Mouse (Mus musculus) cerebellum, adult 11 months (tissue): ENCODE measurements around the gene Serpinb1c.
"Not testable (repeated sequence)": the region's sequence is repeated elsewhere in the genome, so short reads cannot be mapped to it uniquely, and the experiment has no call there.

Experiments used
- DNase-seq: peaks from one replicate; pipeline ENCODE4 v3.0.0; 2022

Gene Serpinb1c

DNA sequence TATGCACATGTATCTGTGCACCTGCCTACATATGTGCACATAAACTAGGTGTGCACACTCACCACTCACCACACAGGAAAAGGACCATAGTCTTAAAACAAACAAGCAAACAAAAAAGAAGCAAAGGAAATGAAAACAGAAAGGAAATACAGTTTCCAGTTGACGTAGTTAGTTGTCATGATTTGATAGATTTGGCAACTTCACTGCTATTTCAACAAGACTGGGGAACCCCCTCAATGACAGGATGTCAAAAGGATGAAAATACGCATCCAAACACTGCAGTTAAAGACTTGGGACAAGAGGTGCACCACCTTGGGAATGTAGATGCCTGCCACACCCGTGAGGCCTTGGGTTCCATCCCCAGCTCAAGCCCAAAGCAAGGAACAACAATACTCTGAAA is 33.5 kb downstream of the Serpinb1c start:
- not testable (repeated sequence) for DNase-seq

DNA sequence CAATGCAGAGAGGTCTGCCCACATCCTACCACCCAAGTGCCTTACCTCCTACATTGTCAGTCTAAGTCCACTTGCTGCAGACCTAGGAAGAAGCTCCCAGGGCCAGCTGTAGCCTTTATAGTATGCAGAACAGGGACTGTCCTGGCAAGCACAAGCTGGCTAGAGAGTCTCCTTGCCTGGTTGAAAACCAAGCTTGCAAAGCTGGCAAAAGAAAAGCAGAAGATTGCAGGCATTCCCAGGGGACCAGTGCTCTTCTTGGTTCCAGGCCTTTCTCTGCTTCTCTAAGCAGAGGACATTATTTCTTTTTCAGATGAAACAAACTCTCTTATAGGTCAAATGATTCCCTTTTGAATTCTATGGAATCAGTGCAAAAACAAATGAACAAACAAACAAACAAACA is 34.6 kb downstream of the Serpinb1c start:
- DNase-seq: no peak

DNA sequence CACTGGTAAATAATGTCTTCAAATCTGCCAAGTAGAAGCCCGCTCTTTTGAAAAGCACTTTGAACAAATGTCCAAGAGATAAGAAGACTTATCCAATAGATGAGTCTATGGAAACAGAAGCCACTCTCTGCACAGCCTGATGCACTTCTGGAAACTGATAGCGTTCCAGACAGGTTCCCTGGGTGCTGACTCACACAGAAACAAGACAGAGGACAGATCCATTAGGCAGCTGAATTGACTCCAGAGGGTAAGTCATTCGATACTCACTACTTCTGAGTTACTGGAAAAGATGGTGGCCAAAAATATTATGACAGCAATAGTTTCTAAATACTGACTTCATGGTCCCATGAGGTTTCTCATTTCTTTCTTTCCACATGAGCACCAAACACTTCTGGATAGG is 37.2 kb downstream of the Serpinb1c start:
- DNase-seq: no peak

DNA sequence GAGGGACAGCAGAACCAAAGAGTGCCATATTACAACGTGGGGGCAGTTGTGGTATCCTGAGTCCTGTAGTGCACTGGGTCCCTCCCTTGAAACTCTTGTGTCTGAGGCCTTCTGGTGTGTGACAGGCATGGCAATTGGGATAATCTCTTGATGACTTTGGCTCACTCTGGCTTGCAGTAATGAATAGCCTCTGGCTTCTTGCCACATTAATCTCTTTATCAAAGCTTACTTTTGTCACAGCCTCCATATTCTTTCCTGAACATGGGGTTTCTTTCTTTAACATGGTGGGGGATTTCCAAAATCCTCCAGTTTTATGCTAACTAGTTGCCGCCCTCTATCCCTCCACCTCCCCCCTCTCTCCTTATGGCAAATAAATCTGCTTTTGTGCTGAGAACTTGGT is 44.9 kb downstream of the Serpinb1c start:
- DNase-seq: no peak

DNA sequence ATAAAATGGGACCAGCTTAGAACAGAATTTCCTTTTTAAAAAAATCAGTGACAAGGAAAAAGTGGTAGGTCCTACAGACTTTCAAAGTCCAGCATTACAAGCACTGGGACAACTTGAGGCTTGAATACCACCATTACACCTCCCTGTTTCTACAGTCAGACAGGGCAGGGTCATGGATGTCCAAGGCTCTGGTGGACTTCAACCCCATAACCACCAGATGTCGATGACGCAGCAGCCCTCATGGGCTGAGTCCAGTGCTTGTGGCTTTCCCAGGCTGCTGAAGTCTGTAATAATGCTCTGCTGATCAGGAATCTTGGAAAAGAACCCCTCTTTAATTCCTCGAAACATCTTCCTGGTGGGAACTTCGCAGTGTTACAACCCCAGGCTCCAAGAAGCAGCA is 45.5 kb downstream of the Serpinb1c start:
- DNase-seq: no peak

DNA sequence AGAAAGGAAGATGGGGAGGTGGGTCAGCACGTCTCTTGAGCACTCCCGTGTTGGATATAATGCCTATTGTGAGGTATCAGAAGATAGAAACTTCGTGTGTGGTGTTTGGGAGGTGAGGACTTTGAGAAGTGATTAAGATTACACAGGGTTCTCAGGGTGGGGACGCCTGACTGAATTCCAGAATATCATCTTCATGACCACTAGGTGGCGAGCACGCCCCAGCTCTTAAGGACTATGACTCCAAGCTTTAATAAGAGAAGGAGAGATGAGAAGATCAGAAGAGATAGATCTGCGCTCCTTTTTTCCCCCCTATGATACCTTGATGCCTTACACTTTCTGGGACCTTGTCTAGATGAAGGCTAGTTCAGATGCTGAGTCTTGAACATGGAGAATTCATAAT is 46.0 kb downstream of the Serpinb1c start:
- DNase-seq: peak; percentile 8

DNA sequence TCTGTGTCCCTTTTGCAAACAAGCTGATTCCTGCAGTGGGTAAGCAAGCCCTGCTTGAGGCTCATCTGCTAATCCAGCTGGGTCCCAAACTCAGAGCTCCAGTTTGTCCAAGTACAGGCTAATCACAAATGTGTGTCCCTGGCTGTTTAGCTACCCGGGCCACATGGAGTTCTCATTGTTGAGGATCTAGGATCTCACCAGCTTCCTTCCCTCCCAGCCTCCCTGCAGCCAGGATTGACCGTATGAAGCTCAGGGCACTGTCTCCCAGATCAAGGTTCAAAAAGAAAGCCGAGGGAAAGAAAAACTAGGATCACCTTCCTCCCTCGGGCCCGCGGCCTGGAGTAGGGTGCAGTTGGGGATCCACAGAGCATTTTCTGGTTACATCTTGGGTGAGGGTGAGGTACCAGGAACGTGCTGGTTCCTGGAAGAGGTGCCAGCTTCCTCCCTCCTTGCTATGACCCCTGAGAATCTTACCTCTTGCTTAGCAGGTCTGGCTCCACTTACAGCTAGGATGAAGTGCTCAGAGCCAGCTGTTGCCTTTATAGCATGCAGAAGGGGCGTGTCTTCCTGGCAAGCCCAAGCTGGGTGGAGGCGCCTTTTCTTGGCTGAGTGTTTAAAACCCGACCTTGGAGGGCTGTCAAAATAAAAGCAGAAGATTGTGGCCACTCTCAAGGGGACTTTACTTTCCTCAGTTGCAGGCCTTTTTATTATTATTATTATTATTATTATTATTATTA is 47.2 kb downstream of the Serpinb1c start, which contains the start of gene Serpinb1a:
TSS of gene Serpinb1a (minus strand) at position 518 of the 737 bp plus-strand sequence.
- DNase-seq: no peak

DNA sequence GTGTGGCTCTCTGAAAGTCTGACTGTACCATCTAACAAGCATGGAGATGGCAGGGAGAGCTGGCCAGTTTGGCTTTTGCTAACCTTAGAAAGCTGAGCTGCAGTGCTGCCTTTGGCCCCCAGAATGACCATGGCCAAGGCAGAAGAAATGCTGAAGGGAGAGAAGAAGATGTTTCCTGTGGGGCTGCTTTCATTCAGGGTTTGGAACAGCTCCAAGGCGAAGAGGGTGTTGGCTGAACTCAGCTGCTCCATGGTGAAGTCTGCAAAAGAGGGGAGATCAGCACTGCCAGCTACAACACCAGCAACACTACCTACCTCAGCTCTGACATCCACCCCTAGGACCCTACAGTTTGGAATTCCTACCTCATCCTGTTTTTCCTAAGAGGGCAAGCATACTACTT is 47.9 kb downstream of the Serpinb1c start:
- no peak for DNase-seq

DNA sequence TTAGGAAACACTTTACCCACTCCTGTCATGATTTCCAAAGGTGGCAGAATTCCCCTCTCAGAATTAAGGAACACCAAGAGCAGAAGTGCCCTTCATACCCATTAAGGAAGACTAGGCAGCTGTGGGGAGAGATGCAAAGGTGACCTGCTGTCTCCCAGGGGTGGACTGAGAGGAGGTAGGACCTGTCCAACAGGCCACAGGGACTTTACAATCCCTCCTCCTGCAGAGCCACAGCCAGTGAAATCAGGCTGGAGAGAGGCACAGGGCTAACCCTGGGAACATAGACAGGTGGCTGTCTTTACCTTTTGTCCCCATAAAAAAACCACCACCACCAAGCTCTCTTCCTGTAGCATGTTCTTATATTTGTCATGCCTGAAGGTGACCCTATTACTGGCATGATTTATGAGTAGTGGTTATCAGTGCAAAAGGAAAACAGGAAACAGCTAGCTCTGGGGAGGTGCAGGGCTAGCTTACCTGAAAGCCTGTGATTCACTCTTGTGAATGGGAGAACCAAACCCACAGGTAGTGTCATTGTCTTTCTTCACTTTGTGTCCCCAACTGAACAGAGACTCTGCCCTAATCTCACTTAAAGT is 48.4 kb downstream of the Serpinb1c start:
- no peak for DNase-seq

DNA sequence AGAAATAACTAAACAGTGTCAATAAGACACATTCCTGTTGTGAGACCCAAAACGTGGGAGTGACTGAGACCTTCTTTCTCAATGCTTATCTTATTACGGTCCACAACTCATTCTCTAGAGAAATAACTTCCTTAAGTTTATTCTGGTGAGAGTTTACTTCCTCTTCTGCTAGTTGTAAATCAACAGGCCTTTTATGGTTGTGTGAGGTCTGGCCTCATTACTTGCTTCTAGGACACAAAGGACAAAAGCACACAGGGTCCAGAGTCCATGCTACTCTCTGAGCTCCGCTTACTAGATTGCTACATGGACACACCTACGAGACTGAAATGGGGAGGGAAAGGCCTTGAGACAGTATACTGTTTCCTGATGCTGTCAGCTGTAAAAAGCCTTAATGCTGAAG is 48.9 kb downstream of the Serpinb1c start:
- DNase-seq: no peak

DNA sequence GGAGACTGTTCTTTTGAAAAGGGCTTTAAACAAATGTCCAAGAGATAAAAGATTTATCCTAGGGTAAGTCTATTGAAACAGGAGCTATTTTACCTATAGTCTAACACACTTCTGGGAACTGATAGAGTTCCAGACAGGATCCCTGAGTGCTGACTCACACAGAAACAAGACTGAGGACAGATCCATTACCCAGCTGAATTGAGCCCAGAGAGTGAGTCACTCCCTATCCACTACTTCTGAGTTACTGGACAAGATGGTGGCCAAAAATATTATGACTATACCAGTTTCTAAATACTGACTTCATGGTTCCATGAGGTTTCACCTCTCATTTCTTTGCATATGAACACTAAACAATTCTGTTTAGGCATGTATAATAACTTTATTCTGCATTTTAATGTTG is 51.8 kb downstream of the Serpinb1c start:
- no peak for DNase-seq

DNA sequence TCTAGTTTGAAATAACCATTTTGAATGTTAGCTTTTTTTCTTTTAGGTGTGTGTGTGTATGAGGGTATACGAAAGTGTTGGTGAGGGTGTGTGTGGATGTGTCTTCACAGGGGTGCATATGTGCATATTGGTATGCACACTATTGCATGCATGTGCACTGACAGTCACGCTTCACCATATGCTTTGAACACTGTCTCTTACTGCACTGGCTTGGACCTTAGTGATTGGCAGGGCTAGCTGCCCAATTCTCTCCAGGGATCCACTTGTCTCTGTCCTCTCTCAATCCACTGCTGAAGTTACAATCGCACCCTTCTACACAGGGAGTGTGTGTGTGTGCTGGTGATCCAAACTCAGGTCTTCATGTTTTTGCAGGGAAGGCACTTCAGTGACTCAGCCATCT is 56.7 kb downstream of the Serpinb1c start:
- no peak for DNase-seq

DNA sequence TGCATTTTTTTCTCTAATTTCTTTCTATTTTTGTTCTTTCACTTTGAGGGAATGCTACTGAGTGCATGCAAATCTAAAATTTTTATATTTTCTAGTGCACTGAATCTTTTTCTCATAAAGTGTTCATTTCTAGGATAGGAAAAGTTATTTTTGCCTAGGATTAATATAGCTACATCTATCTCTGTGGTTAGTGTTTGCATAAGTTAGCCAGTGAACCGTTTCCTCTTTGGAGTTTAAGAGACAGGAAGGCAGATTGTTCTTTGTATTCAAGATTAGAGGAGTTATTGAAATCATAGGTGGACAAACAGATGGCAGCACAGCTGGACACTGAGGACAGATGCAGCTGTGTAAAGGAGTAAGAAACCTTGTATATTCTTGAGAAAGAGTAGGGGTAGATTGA is 58.7 kb downstream of the Serpinb1c start:
- DNase-seq: no peak

DNA sequence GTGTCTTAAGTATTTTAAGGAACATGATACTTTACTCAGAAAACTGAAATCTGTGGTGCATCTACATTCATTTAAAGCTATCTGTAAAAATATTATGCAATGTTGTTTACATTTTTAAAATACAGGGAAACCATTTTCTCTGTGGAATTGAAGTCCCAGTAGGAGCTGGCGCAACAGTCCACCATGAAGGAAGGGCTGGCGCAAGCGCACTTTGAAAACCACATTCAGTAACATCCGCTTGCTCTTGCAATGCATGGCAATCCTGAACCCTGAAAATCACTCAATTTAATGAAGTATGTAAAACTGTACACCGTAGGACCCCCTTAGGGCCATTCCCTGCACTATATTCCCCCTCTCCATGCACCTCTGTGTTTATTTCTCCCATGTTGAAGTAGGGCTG is 63.5 kb downstream of the Serpinb1c start:
- DNase-seq: no peak

DNA sequence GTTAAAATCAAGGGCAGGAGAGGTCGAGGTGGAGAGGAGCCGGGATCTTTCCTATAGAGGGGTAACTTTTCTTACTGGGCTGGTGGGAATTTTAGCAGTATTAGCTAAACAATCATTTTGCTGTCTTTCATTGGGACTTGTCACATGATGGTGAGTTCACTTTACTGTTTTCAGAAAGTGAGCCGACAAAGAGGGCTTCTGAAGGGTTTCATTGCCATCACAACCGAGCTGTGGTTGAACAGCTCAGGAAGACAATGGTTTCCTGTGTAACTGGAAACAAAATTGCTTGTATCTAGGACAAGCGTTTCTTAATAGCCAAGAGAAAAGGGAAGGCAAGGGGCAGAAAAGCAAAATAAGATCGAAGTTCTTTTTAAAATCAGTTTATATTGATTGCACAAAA is 64.8 kb downstream of the Serpinb1c start:
- DNase-seq: no peak

DNA sequence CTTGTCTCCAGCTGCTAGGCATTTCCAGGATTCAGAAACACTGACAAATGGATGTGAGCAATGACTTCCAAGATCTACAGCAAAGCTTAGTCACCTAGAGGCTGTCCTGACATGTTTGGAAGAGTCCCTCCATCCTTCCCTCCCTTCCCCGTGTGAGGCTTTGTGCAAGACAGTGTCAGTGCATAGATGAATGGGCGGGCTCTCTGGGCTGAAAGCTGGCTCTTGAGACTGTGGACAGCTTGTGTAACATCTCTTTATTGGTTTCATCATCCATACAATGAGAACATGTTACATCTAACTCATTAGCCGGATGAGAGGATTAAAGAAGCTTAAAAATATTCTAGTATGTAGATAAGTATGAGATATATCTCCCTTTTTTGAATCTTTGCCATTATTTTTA is 65.2 kb downstream of the Serpinb1c start:
- DNase-seq: no peak

DNA sequence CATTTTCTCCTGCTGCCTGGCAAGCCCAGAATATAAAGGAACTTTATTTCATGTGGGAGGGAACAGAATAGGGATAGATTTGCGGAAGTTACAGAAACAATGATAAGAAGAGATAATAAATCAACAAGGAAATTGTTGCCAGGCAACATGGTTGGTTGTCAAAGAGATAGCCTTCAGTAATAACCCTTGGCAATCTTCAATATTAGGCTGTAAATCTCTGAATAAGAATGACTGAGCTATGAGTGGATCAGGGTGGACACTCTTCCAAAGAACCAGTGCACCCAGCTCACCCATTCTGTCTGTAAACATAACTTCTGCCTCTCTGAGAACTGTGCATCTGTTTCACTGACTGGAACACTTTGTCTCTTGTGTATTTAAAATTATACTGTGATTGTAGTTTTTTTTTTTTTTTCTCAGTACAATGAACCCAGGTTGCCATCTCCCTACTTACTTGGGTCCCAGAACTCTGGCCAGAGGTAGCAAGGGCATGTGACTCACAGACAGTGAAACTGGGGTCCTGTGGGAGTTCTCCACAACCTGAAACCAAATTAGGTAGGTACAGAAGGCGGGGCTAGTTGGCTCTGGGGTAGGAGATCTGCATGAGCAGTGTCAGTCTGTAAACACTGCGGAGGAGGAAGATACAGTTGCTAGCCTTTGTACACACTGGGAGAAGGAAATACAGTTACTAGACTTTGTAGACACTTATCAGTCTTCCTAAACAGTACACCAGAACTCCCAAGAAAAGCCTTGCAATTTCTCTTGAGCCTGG is 66.3 kb downstream of the Serpinb1c start:
- no peak for DNase-seq
